ENCODE assay signal across 7 mouse cellular contexts in the genomic region with DNA sequence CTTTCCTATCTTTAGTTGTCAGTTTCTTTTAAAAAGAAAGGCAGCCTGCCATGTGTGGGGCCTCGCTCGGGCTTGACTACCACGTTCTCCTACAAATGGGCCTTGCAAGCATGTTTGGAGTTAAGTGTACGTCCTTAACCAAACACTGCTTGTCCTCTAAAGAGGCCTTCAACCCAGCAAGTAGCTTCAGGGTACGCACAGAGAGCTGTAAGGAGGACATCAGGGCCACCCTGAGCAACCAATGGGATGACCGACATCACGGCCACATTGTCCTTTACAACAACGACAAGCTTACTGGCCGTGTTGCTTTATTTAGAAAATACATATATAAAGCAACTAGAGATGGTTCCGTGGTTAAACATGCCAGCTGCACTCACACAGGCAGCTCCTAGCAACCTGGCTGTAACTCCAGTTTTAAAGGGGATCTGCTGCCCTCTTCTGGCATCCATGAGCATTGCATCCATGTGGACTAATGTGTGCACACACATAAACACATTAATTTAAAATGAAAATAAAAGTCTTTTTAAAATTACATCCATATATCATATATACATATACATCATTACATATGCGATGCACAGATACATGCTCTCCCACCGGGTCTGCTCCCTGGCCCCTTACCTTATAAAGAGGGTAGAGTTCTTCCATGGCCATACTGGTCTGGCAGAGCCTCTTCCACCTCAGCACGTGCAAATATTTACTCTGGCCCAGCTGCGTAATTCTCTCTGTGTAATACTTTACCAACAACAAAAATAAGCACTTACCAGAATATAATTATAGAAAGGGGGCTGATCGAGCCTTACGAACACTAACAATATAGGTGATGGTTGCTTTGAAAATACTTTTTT. TPM values are rescaled to one million over a fixed set of nuclear protein-coding genes. Genes with fewer than 3 reads are reported as not detected.
DNase-seq lines count a peak whose midpoint lies in the region; ATAC-seq lines count a peak whose summit lies in the region.

No protein-coding gene starts in this region.

- no peaks in the 10 kb centered on the region for H3K9me3 ChIP-seq in midbrain, embryonic 14.5 days (ENCODE audit: control insufficient read depth, low read length)

- DNase-seq in adipocyte (ENCODE audit: low spot score): peak; percentile 90
- peak; percentile 95 for DNase-seq in cerebellum, postnatal 14 days
- DNase-seq in frontal cortex, postnatal 36 days (ENCODE audit: low spot score in 2 of 2): peak; percentile 89 to 93
- DNase-seq in hindlimb bud, embryonic 11.5 days (ENCODE audit: extremely low spot score, low read depth, low spot score): peak; percentile 82
- DNase-seq in left cerebral cortex, postnatal 25 days (ENCODE audit: low spot score in 2 of 2): peak; percentile 88 to 91
- peak; percentile 92 for DNase-seq in midbrain, embryonic 14.5 days
- DNase-seq in spleen, adult 12 weeks (ENCODE audit: low spot score): peak; percentile 67

- intact Hi-C loops in left cerebral cortex, postnatal 25 days (cut with DNase I): loop anchor here (1.0 to 5.0 kb wide), 2 partner anchors 163 to 380 kb away; a partner anchor contains a TSS

- no peak overlapping the region for H3K4me2 ChIP-seq in midbrain, embryonic 14.5 days (ENCODE audit: low read length)

- H3K4me1 ChIP-seq in midbrain, embryonic 14.5 days (ENCODE audit: control insufficient read depth, insufficient read depth, low read length): peaks cover 2% of the 10 kb centered on the region; the same call in 1 of the 2 replicates

- H3K4me3 ChIP-seq in midbrain, embryonic 14.5 days (replicated peaks; ENCODE audit: low read depth, low read length): no peak overlapping the region

- no peak overlapping the region for H3K9ac ChIP-seq in midbrain, embryonic 14.5 days (replicated peaks; ENCODE audit: low read length)

- H3K27ac ChIP-seq in midbrain, embryonic 14.5 days (replicated peaks; ENCODE audit: low read depth, low read length): no peak overlapping the region

- WGBS in midbrain, embryonic 14.5 days: 40% methylated on average over 16 of the region's 16 CpGs

- peaks cover 8% of the 10 kb centered on the region; the same call in 1 of the 2 replicates for H3K27me3 ChIP-seq in midbrain, embryonic 14.5 days (ENCODE audit: control insufficient read depth, insufficient read depth, low read length)

- no peak; the same call in 1 of the 2 replicates for ATAC-seq in midbrain, embryonic 14.5 days (ENCODE audit: low FRiP score, low TSS enrichment)

- H3K36me3 ChIP-seq in midbrain, embryonic 14.5 days (ENCODE audit: control insufficient read depth, insufficient read depth, low read length): no peaks in the 10 kb centered on the region

RNA-seq across cellular contexts. Expression of a gene that starts 33.7 kb away (rescaled TPM):
- total RNA-seq in left cerebral cortex, postnatal 25 days (2021): under 1 TPM; 0.41 to 0.92 TPM
- polyA plus RNA-seq in midbrain, embryonic 14.5 days (2014; fragmentation: Nextera tagmentation; extraction: Ambion mirVana): 0.26 and 0.55 TPM in 2 replicates
